Mouse (Mus musculus): ENCODE results near the gene Dgkg. TPM values are rescaled to one million over a fixed set of nuclear protein-coding genes. Genes with fewer than 3 reads are reported as not detected.

Gene Dgkg
- polyA plus RNA-seq, 1 experiment from 2014 or later = 1.5 TPM

- Histone ChIP-seq H3K36me3 (ENCODE audit: control insufficient read depth, insufficient read depth) (no peaks in the 10 kb centered on the region), H3K9me3 (replicated peaks; ENCODE audit: control insufficient read depth, low read length) (no peaks in the 10 kb centered on the region), H3K4me1 (ENCODE audit: control insufficient read depth, low read depth, low read length) (peaks cover 4% of the 10 kb centered on the region), H3K4me2 (ENCODE audit: low read depth, low read length) (no peak overlapping the region), H3K4me3 (ENCODE audit: low read depth, low read length) (no peak overlapping the region), H3K9ac (ENCODE audit: low read depth, low read length) (no peak overlapping the region), H3K27ac (ENCODE audit: low read length) (no peak overlapping the region), H3K27me3 (ENCODE audit: control insufficient read depth, insufficient read depth, low read depth, low read length) (no peaks in the 10 kb centered on the region)
- no peak for ATAC-seq (ENCODE audit: low read depth)
- WGBS (ENCODE audit: insufficient replicate concordance) = 35% methylated on average over 5 of the region's 5 CpGs
Observed at GRCm38 (mm10) chr16:22549346-22549745, 107.7 kb downstream of the Dgkg start.

GRCm38 (mm10) chr16:22548167-22549080 lies 108.6 kb downstream of the Dgkg start:
- Histone ChIP-seq H3K9me3 (replicated peaks; ENCODE audit: control insufficient read depth, low read length) (no peaks in the 10 kb centered on the region), H3K4me3 (ENCODE audit: low read depth, low read length) (peak overlapping the region; percentile 44), H3K4me2 (ENCODE audit: low read depth, low read length) (peak overlapping the region; percentile 55), H3K27ac (ENCODE audit: low read length) (no peak overlapping the region), H3K9ac (ENCODE audit: low read depth, low read length) (no peak overlapping the region), H3K4me1 (ENCODE audit: control insufficient read depth, low read depth, low read length) (peaks cover 4% of the 10 kb centered on the region), H3K36me3 (ENCODE audit: control insufficient read depth, insufficient read depth) (no peaks in the 10 kb centered on the region), H3K27me3 (ENCODE audit: control insufficient read depth, insufficient read depth, low read depth, low read length) (no peaks in the 10 kb centered on the region)
- ATAC-seq (ENCODE audit: low read depth) = peak; percentile 72
- 8% methylated on average over 26 of the region's 26 CpGs for WGBS (ENCODE audit: insufficient replicate concordance)

- Histone ChIP-seq H3K36me3 (ENCODE audit: control insufficient read depth, insufficient read depth) (no peaks in the 10 kb centered on the region), H3K4me1 (ENCODE audit: control insufficient read depth, low read depth, low read length) (peaks cover 4% of the 10 kb centered on the region), H3K27ac (ENCODE audit: low read length) (no peak overlapping the region), H3K9ac (ENCODE audit: low read depth, low read length) (no peak overlapping the region), H3K4me3 (ENCODE audit: low read depth, low read length) (peak overlapping the region; percentile 44), H3K27me3 (ENCODE audit: control insufficient read depth, insufficient read depth, low read depth, low read length) (no peaks in the 10 kb centered on the region), H3K4me2 (ENCODE audit: low read depth, low read length) (peak overlapping the region; percentile 55), H3K9me3 (replicated peaks; ENCODE audit: control insufficient read depth, low read length) (no peaks in the 10 kb centered on the region)
- ATAC-seq (ENCODE audit: low read depth) = no peak
- WGBS (ENCODE audit: insufficient replicate concordance) = 40% methylated on average over 10 of the region's 10 CpGs
Observed at GRCm38 (mm10) chr16:22547741-22548140, 109.3 kb downstream of the Dgkg start.

- no peak overlapping the region for H3K27ac ChIP-seq (ENCODE audit: low read length)
- ATAC-seq (ENCODE audit: low read depth) = no peak
- WGBS (ENCODE audit: insufficient replicate concordance) = 27% methylated on average over 8 of the region's 8 CpGs
- H3K4me2 ChIP-seq (ENCODE audit: low read depth, low read length) = no peak overlapping the region
- peaks cover 4% of the 10 kb centered on the region for H3K4me1 ChIP-seq (ENCODE audit: control insufficient read depth, low read depth, low read length)
- no peaks in the 10 kb centered on the region for H3K36me3 ChIP-seq (ENCODE audit: control insufficient read depth, insufficient read depth)
- no peaks in the 10 kb centered on the region for H3K27me3 ChIP-seq (ENCODE audit: control insufficient read depth, insufficient read depth, low read depth, low read length)
- no peaks in the 10 kb centered on the region for H3K9me3 ChIP-seq (replicated peaks; ENCODE audit: control insufficient read depth, low read length)
- H3K4me3 ChIP-seq (ENCODE audit: low read depth, low read length) = no peak overlapping the region
- H3K9ac ChIP-seq (ENCODE audit: low read depth, low read length) = no peak overlapping the region
Observed at GRCm38 (mm10) chr16:22545799-22546198, 111.2 kb downstream of the Dgkg start.

GRCm38 (mm10) chr16:22545016-22545561 lies 111.9 kb downstream of the Dgkg start:
- H3K27ac ChIP-seq (ENCODE audit: low read length) = no peak overlapping the region
- no peaks in the 10 kb centered on the region for H3K36me3 ChIP-seq (ENCODE audit: control insufficient read depth, insufficient read depth)
- H3K27me3 ChIP-seq (ENCODE audit: control insufficient read depth, insufficient read depth, low read depth, low read length) = no peaks in the 10 kb centered on the region
- H3K4me3 ChIP-seq (ENCODE audit: low read depth, low read length) = no peak overlapping the region
- WGBS (ENCODE audit: insufficient replicate concordance) = 9% methylated on average over 3 of the region's 3 CpGs
- H3K9me3 ChIP-seq (replicated peaks; ENCODE audit: control insufficient read depth, low read length) = no peaks in the 10 kb centered on the region
- H3K4me1 ChIP-seq (ENCODE audit: control insufficient read depth, low read depth, low read length) = peaks cover 4% of the 10 kb centered on the region
- ATAC-seq (ENCODE audit: low read depth) = no peak
- H3K4me2 ChIP-seq (ENCODE audit: low read depth, low read length) = no peak overlapping the region
- H3K9ac ChIP-seq (ENCODE audit: low read depth, low read length) = no peak overlapping the region

- H3K27ac ChIP-seq (ENCODE audit: low read length) = no peak overlapping the region
- no peaks in the 10 kb centered on the region for H3K27me3 ChIP-seq (ENCODE audit: control insufficient read depth, insufficient read depth, low read depth, low read length)
- H3K9me3 ChIP-seq (replicated peaks; ENCODE audit: control insufficient read depth, low read length) = no peaks in the 10 kb centered on the region
- H3K4me1 ChIP-seq (ENCODE audit: control insufficient read depth, low read depth, low read length) = no peaks in the 10 kb centered on the region; the same call in 1 of the 2 replicates
- no peak overlapping the region for H3K9ac ChIP-seq (ENCODE audit: low read depth, low read length)
- no peak overlapping the region for H3K4me3 ChIP-seq (ENCODE audit: low read depth, low read length)
- no peak overlapping the region for H3K4me2 ChIP-seq (ENCODE audit: low read depth, low read length)
- H3K36me3 ChIP-seq (ENCODE audit: control insufficient read depth, insufficient read depth) = no peaks in the 10 kb centered on the region
- ATAC-seq (ENCODE audit: low read depth) = no peak
- 64% methylated on average over 6 of the region's 6 CpGs for WGBS (ENCODE audit: insufficient replicate concordance)
Observed at GRCm38 (mm10) chr16:22542691-22543141, 114.3 kb downstream of the Dgkg start.

GRCm38 (mm10) chr16:22539275-22539674 lies 117.7 kb downstream of the Dgkg start:
- Histone ChIP-seq H3K4me1 (ENCODE audit: control insufficient read depth, low read depth, low read length) (no peaks in the 10 kb centered on the region), H3K27me3 (ENCODE audit: control insufficient read depth, insufficient read depth, low read depth, low read length) (no peaks in the 10 kb centered on the region), H3K36me3 (ENCODE audit: control insufficient read depth, insufficient read depth) (no peaks in the 10 kb centered on the region), H3K9me3 (replicated peaks; ENCODE audit: control insufficient read depth, low read length) (no peaks in the 10 kb centered on the region), H3K4me3 (ENCODE audit: low read depth, low read length) (no peak overlapping the region), H3K9ac (ENCODE audit: low read depth, low read length) (no peak overlapping the region), H3K27ac (ENCODE audit: low read length) (no peak overlapping the region), H3K4me2 (ENCODE audit: low read depth, low read length) (no peak overlapping the region)
- WGBS (ENCODE audit: insufficient replicate concordance) = 24% methylated on average over 6 of the region's 6 CpGs
- no peak for ATAC-seq (ENCODE audit: low read depth)

GRCm38 (mm10) chr16:22536581-22537160 lies 120.3 kb downstream of the Dgkg start:
- Histone ChIP-seq H3K27ac (ENCODE audit: low read length) (no peak overlapping the region), H3K27me3 (ENCODE audit: control insufficient read depth, insufficient read depth, low read depth, low read length) (no peaks in the 10 kb centered on the region), H3K4me2 (ENCODE audit: low read depth, low read length) (no peak overlapping the region), H3K36me3 (ENCODE audit: control insufficient read depth, insufficient read depth) (no peaks in the 10 kb centered on the region), H3K4me1 (ENCODE audit: control insufficient read depth, low read depth, low read length) (no peaks in the 10 kb centered on the region), H3K9me3 (replicated peaks; ENCODE audit: control insufficient read depth, low read length) (no peaks in the 10 kb centered on the region), H3K4me3 (ENCODE audit: low read depth, low read length) (no peak overlapping the region), H3K9ac (ENCODE audit: low read depth, low read length) (no peak overlapping the region)
- 61% methylated on average over 8 of the region's 8 CpGs for WGBS (ENCODE audit: insufficient replicate concordance)
- ATAC-seq (ENCODE audit: low read depth) = no peak

GRCm38 (mm10) chr16:22533087-22533486 lies 123.9 kb downstream of the Dgkg start:
- no peaks in the 10 kb centered on the region for H3K4me1 ChIP-seq (ENCODE audit: control insufficient read depth, low read depth, low read length)
- H3K4me3 ChIP-seq (ENCODE audit: low read depth, low read length) = no peak overlapping the region
- 58% methylated on average over 3 of the region's 3 CpGs for WGBS (ENCODE audit: insufficient replicate concordance)
- ATAC-seq (ENCODE audit: low read depth) = no peak
- H3K27ac ChIP-seq (ENCODE audit: low read length) = no peak overlapping the region
- H3K27me3 ChIP-seq (ENCODE audit: control insufficient read depth, insufficient read depth, low read depth, low read length) = no peaks in the 10 kb centered on the region
- no peak overlapping the region for H3K9ac ChIP-seq (ENCODE audit: low read depth, low read length)
- no peaks in the 10 kb centered on the region for H3K9me3 ChIP-seq (replicated peaks; ENCODE audit: control insufficient read depth, low read length)
- no peaks in the 10 kb centered on the region for H3K36me3 ChIP-seq (ENCODE audit: control insufficient read depth, insufficient read depth)
- no peak overlapping the region for H3K4me2 ChIP-seq (ENCODE audit: low read depth, low read length)
